Mouse (Mus musculus) heart, adult 2 months (tissue): ENCODE data around the gene Hnrnpf. TPM values are rescaled to one million over a fixed set of nuclear protein-coding genes. Genes with fewer than 3 reads are reported as not detected.

Experiments
- DNase-seq, 2 experiments: peaks; one replicate each; pipeline ENCODE4 v3.0.0; 2021
- H3K27ac ChIP-seq: fragments of 200-600 bp; 2 replicates; pipeline ENCODE4 v1.8.1; 2022
- H3K27me3 ChIP-seq: fragments of 200-500 bp; 2 replicates; pipeline ENCODE4 v1.6.1; 2012; ENCODE audit warnings: mild to moderate bottlenecking, low read length, inconsistent platforms, mixed read lengths; ENCODE audit not compliant: control insufficient read depth, insufficient read depth
- H3K36me3 ChIP-seq: fragments of 200-500 bp; 2 replicates; pipeline ENCODE4 v1.6.1; 2012; ENCODE audit warnings: low read length, inconsistent platforms; ENCODE audit not compliant: control insufficient read depth, insufficient read depth
- H3K4me1 ChIP-seq: fragments of 200-500 bp; 2 replicates; pipeline ENCODE4 v1.6.1; 2011; ENCODE audit warnings: low read length; ENCODE audit not compliant: control insufficient read depth, insufficient read depth
- H3K4me3 ChIP-seq: fragments of 200-600 bp; 2 replicates; pipeline ENCODE4 v1.8.1; 2022
- H3K79me2 ChIP-seq: fragments of 200-500 bp; replicated peaks from 2 replicates; pipeline ENCODE4 v1.6.1; 2012; ENCODE audit warnings: mild to moderate bottlenecking, inconsistent platforms, low read length, moderate library complexity, mixed read lengths; ENCODE audit not compliant: control insufficient read depth, insufficient read depth
- H3K9ac ChIP-seq: fragments of 200-500 bp; 2 replicates; pipeline ENCODE4 v1.6.1; 2012; ENCODE audit warnings: low read depth, mild to moderate bottlenecking, control low read depth, inconsistent platforms, low read length, mixed read lengths
- CTCF ChIP-seq: fragments of 200-600 bp; IDR thresholded peaks from 2 replicates; pipeline ENCODE4 v1.8.1; 2022; ENCODE audit warnings: antibody characterized with exemption, mild to moderate bottlenecking, moderate library complexity
- EP300 ChIP-seq: fragments of 200-500 bp; IDR thresholded peaks from 2 replicates; pipeline ENCODE4 v1.6.1; 2011; ENCODE audit warnings: low read depth, low read length, control low read depth; ENCODE audit not compliant: insufficient read depth
- POLR2A ChIP-seq: fragments of 200-500 bp; IDR thresholded peaks from 2 replicates; pipeline ENCODE4 v1.6.1; 2011; ENCODE audit warnings: mild to moderate bottlenecking, low read depth, low read length, control low read depth; ENCODE audit not compliant: insufficient read depth
- WGBS: fragments of 180-500 bp; shearing (Covaris S2); methylation state at CpG from one replicate; pipeline ENCODE4 v1.1.7; 2018; 5-methylcytosine and 5-hydroxymethylcytosine counted together
- intact Hi-C: fragments of 180-260 bp; cut with DNase I; formaldehyde crosslinking; loops from one replicate; pipeline ENCODE4 v1.15.1; 2025
- polyA plus RNA-seq: library from polyadenylated mRNA; depleted of rRNA; stranded (reverse); fragments of >200 nt; gene quantifications from 2 replicates; pipeline ENCODE4 v1.2.3, GENCODE M21; 2012
- total RNA-seq, 2 experiments: library from RNA; stranded (reverse); gene quantifications; 2 replicates each; pipeline ENCODE4 v1.2.3; 2021

Hnrnpf gene
- total and polyA plus RNA-seq, 3 experiments, result 66.1 to 192 (median 185) TPM

DNA sequence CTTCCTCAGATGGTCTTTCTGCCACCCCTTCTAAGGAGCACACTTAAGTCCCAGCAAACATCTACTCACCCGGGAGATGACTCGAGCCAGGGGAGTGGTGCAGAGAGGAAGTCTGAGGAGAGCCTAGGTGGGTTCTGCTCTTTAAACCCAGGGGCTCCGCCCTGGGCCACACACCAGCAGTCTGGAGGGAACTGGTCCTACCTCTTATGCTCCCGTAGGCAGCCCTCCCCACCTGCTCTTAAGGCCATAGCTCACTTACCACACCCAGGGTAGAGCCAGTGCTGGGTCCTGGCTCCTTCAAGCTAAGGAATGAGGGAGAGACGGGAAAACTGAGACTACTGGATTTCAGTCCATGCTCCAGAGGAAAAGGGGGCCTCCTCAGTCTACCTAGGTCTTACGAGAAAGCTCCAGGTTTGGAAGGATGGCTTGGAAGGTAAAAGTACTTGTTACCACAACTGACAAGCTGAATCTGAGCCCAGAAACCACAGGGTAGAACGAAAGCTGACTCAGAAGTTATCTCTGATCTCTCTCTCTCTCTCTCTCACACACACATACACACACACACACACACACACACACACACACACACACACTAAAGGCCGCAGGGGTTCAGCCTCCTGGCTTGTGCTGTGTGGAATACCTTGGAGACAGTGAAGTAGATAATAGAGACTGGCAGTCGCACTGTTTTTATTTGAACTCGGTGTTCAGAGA lies 37.3 kb downstream of the Hnrnpf start, which contains the start of gene Fxyd4:
Fxyd4 (minus strand) TSS at position 471 of the 711 bp plus-strand sequence.
- Histone ChIP-seq H3K27me3 (no peaks in the 10 kb centered on the region), H3K4me3 (no peak within 1 kb of the TSS), H3K79me2 (no peaks in the 10 kb centered on the region), H3K36me3 (no peaks in the 10 kb centered on the region), H3K9ac (no peak within 1 kb of the TSS), H3K4me1 (no peaks in the 10 kb centered on the region), H3K27ac (no peak within 1 kb of the TSS)
- TF ChIP-seq EP300 (no peak), POLR2A (no peak), CTCF (no peak)
- intact Hi-C loops, result loop anchor here (10.0 kb wide), 1 partner anchor 157 kb away; no protein-coding TSS in a partner anchor
- WGBS, result 71% methylated on average over 10 of the region's 10 CpGs
- no peak for DNase-seq

DNA sequence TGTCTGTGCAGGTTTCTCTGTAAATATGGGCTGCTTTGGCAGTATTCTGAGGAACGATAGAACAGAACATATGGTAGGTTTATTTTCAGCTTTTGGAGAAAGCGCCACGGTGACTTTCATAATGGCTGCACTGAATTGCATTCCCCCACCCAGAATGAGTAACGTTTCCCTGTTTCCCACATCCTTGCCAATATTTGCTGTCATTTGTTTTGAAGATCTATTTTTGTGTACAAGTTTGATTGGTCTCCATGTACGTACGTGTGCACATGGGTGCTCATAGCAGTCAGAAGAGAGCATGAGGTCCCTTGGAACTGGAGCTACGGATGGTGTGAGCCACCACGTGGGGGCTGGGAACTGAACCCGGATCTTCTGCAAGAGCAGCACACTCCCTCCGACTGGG lies 38.8 kb downstream of the Hnrnpf start:
- TF ChIP-seq EP300, result no peak
- no peak for TF ChIP-seq CTCF
- TF ChIP-seq POLR2A, result no peak
- H3K79me2 ChIP-seq, result no peaks in the 10 kb centered on the region
- 58% methylated on average over 10 of the region's 10 CpGs for WGBS
- no peak overlapping the region for H3K27ac ChIP-seq
- no peaks in the 10 kb centered on the region for H3K27me3 ChIP-seq
- DNase-seq, result no peak
- no peaks in the 10 kb centered on the region for H3K36me3 ChIP-seq
- H3K4me3 ChIP-seq, result no peak overlapping the region
- H3K4me1 ChIP-seq, result no peaks in the 10 kb centered on the region
- no peak overlapping the region for H3K9ac ChIP-seq
- intact Hi-C loops, result loop anchor here (10.0 kb wide), 1 partner anchor 156 kb away; no protein-coding TSS in a partner anchor

DNA sequence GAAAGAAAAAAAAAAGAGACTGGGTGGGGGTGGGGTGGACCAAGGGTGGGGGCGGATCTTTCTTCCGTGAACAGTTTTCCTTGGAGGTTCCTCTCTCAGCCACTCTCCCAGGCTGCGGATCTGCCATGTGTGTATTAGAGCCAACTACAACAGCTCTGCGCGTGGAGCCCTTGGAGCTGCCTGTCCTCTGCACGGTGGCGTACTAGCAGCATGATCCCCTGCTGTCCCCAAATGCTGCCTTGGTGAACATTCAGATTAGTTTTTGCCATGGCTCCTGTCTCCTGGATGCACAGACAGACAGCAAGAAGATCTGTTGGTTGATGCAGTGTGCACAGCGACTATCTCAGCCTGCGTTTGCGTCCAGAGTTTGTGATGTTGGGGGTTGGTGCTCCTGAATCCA lies 42.6 kb downstream of the Hnrnpf start:
- no peak for TF ChIP-seq CTCF
- TF ChIP-seq POLR2A, result no peak
- TF ChIP-seq EP300, result no peak
- Histone ChIP-seq H3K27ac (no peak overlapping the region), H3K4me1 (no peaks in the 10 kb centered on the region), H3K27me3 (no peaks in the 10 kb centered on the region), H3K4me3 (no peak overlapping the region), H3K79me2 (no peaks in the 10 kb centered on the region), H3K36me3 (no peaks in the 10 kb centered on the region), H3K9ac (no peak overlapping the region)
- no peak for DNase-seq
- 74% methylated on average over 10 of the region's 10 CpGs for WGBS
- intact Hi-C loops, result no loop called here

DNA sequence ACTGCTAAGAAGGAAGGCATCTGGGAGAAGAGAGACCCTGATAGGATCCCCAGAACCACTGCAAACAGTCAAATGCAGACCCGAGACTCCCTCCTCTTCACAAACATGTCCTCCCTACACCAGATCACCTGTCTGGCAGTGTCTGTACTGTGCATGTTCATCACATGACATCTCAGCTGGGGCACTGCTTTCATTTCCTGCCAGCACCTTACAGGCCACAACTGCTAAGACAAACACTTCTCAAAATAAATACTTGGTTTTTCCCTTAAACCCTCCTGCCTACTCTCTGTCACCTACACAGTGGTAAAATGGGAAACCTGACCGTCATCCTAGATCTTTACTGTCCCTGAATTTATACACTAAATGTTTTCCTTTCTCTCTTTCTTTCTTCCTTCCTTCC lies 43.8 kb downstream of the Hnrnpf start:
- intact Hi-C loops, result no loop called here
- no peak for DNase-seq
- Histone ChIP-seq H3K36me3 (no peaks in the 10 kb centered on the region), H3K27me3 (no peaks in the 10 kb centered on the region), H3K27ac (no peak overlapping the region), H3K4me1 (no peaks in the 10 kb centered on the region), H3K4me3 (no peak overlapping the region), H3K9ac (no peak overlapping the region), H3K79me2 (no peaks in the 10 kb centered on the region)
- TF ChIP-seq CTCF (no peak), POLR2A (no peak), EP300 (no peak)
- 88% methylated on average over 2 of the region's 2 CpGs for WGBS

DNA sequence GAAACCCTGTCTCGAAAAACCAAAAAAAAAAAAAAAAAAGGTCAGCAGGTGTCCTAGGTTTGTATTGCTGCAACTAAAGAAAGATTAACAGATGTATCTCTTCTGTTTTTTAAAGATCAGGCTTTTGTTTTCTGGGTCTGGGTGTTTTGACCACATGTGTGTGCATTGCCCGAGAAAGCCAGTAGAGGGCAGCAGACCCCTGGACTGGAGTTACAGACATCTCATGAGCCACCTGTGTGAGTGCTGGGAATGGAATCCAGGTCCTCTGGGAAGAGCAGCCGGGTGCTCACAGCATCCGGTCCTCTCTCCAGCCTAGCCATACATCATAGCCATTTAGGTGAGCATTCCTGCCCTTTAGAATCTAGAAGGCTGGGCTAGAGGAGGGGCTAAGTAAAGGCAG lies 52.2 kb downstream of the Hnrnpf start:
- Histone ChIP-seq H3K9ac (no peak overlapping the region), H3K4me3 (no peak overlapping the region), H3K79me2 (no peaks in the 10 kb centered on the region), H3K4me1 (peaks cover 2% of the 10 kb centered on the region; the same call in 1 of the 2 replicates), H3K36me3 (no peaks in the 10 kb centered on the region), H3K27ac (no peak overlapping the region), H3K27me3 (no peaks in the 10 kb centered on the region)
- no peak for DNase-seq
- intact Hi-C loops, result no loop called here
- no peak for TF ChIP-seq EP300
- TF ChIP-seq CTCF, result peak; percentile 38
- no peak for TF ChIP-seq POLR2A
- 79% methylated on average over 4 of the region's 4 CpGs for WGBS

DNA sequence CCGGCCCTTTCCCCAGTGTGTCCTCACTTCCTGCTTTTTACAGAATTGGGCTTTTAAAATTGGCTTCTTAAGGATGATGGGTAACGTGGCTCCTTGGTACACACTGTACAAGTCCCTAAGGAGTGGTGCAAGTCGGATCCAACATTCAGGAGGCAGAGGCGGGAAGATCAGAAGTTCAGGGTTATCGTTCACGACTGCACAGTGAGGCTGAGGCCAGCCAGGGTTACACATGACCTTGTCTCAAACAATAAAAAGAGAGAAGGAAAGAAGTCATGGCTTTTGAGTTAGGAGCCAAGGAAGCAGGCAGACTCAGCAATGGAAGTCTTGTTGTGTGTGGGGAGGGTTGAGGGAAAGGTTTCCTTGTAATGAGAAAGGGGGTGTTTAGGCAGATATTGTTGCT lies 56.0 kb downstream of the Hnrnpf start:
- Histone ChIP-seq H3K36me3 (no peaks in the 10 kb centered on the region), H3K4me1 (peaks cover 2% of the 10 kb centered on the region; the same call in 1 of the 2 replicates), H3K27me3 (no peaks in the 10 kb centered on the region), H3K4me3 (no peak overlapping the region), H3K79me2 (no peaks in the 10 kb centered on the region), H3K27ac (no peak overlapping the region), H3K9ac (no peak overlapping the region)
- intact Hi-C loops, result no loop called here
- no peak for DNase-seq
- WGBS, result 53% methylated on average over 6 of the region's 6 CpGs
- no peak for TF ChIP-seq EP300
- TF ChIP-seq POLR2A, result no peak
- TF ChIP-seq CTCF, result no peak
